Mouse (Mus musculus) stomach, embryonic 14.5 days (tissue): ENCODE data around the gene Kcnj4. TPM values are rescaled to one million over a fixed set of nuclear protein-coding genes. Genes with fewer than 3 reads are reported as not detected.
"Not testable (repeated sequence)": the region's sequence is repeated elsewhere in the genome, so short reads cannot be mapped to it uniquely, and the experiment has no call there.

Source experiments
- ATAC-seq: fragments of 200-750 bp; cut with Nextera tagmentation; 2 replicates; pipeline ENCODE4 v1.8.0; 2017; ENCODE audit warnings: low read depth, moderate TSS enrichment; ENCODE audit not compliant: insufficient number of reproducible peaks, insufficient read depth, low FRiP score
- H3K27ac ChIP-seq: fragments of 300-500 bp; sonication (generic); 2 replicates; pipeline ENCODE4 v1.5.1; 2014; ENCODE audit warnings: mild to moderate bottlenecking, low read length, moderate library complexity, mixed read lengths
- H3K27me3 ChIP-seq: fragments of 300-500 bp; sonication (generic); 2 replicates; pipeline ENCODE4 v1.6.1; 2014; ENCODE audit warnings: low read length, control low read depth, mixed read lengths; ENCODE audit not compliant: control insufficient read depth, insufficient read depth
- H3K36me3 ChIP-seq: fragments of 300-500 bp; sonication (generic); 2 replicates; pipeline ENCODE4 v1.6.1; 2014; ENCODE audit warnings: mild to moderate bottlenecking, control low read depth, low read length, moderate library complexity, mixed read lengths; ENCODE audit not compliant: control insufficient read depth, insufficient read depth
- H3K4me1 ChIP-seq: fragments of 300-500 bp; sonication (generic); 2 replicates; pipeline ENCODE4 v1.6.1; 2014; ENCODE audit warnings: low read length, control low read depth, mixed read lengths; ENCODE audit not compliant: control insufficient read depth, insufficient read depth
- H3K4me2 ChIP-seq: fragments of 300-500 bp; sonication (generic); replicated peaks from 2 replicates; pipeline ENCODE4 v1.6.1; 2014; ENCODE audit warnings: low read depth, low read length, control low read depth
- H3K4me3 ChIP-seq: fragments of 300-500 bp; sonication (generic); 2 replicates; pipeline ENCODE4 v1.5.1; 2014; ENCODE audit warnings: low read depth, low read length, control low read depth
- H3K9ac ChIP-seq: fragments of 300-500 bp; sonication (generic); replicated peaks from 2 replicates; pipeline ENCODE4 v1.6.1; 2014; ENCODE audit warnings: low read depth, mild to moderate bottlenecking, control low read depth, low read length, moderate library complexity, mixed read lengths
- H3K9me3 ChIP-seq: fragments of 300-500 bp; sonication (generic); 2 replicates; pipeline ENCODE4 v1.6.1; 2016; ENCODE audit warnings: low read depth, low read length, control low read depth; ENCODE audit not compliant: control insufficient read depth
- WGBS: fragments of 180-500 bp; shearing (Covaris S2); extraction: QIAGEN DNeasy Blood & Tissue Kit; methylation state at CpG from one replicate; pipeline ENCODE4 v1.1.7; 2014; 5-methylcytosine and 5-hydroxymethylcytosine counted together
- polyA plus RNA-seq: library from polyadenylated mRNA; unstranded; fragments of >200 nt; fragmentation: Nextera tagmentation; extraction: Ambion mirVana; gene quantifications from 2 replicates; pipeline ENCODE4 v1.2.1, GENCODE M21; 2014

Gene Kcnj4
- polyA plus RNA-seq, 1 experiment from 2014 or later = not detected

- not testable (repeated sequence) for H3K4me1 ChIP-seq, H3K4me2 ChIP-seq, H3K27me3 ChIP-seq, H3K9ac ChIP-seq, H3K4me3 ChIP-seq, H3K9me3 ChIP-seq, H3K27ac ChIP-seq, H3K36me3 ChIP-seq, ATAC-seq
- WGBS = 49% methylated on average over 6 of the region's 6 CpGs
Observed at GRCm38 (mm10) chr15:79456104-79456503, 48.9 kb downstream of the Kcnj4 start.

- 0 out of 2 replicates have a peak within 1 kb of the TSS, but pooled peaks have one; percentile 10 for H3K9ac ChIP-seq
- no peaks in the 10 kb centered on the region for H3K9me3 ChIP-seq
- peak within 1 kb of the TSS; percentile 66 for H3K4me2 ChIP-seq
- WGBS = 1% methylated on average over 24 of the region's 24 CpGs
- ATAC-seq = peak; percentile 86
- H3K36me3 ChIP-seq = no peaks in the 10 kb centered on the region
- H3K4me3 ChIP-seq = peak within 1 kb of the TSS; percentile 24
- no peaks in the 10 kb centered on the region for H3K27me3 ChIP-seq
- no peak within 1 kb of the TSS for H3K27ac ChIP-seq
- H3K4me1 ChIP-seq = 0 out of 2 replicates have a peak, but pooled peaks cover 10% of the 10 kb centered on the region
Observed at GRCm38 (mm10) chr15:79455106-79455810, 49.8 kb downstream of the Kcnj4 start, which contains the start of gene Csnk1e. Gene Csnk1e, minus strand, starts transcription at chr15:79455566.

- H3K4me1 ChIP-seq = 0 out of 2 replicates have a peak, but pooled peaks cover 10% of the 10 kb centered on the region
- ATAC-seq = no peak
- no peak overlapping the region for H3K4me3 ChIP-seq
- no peak overlapping the region for H3K4me2 ChIP-seq
- no peaks in the 10 kb centered on the region for H3K27me3 ChIP-seq
- no peak overlapping the region for H3K9ac ChIP-seq
- no peak overlapping the region for H3K27ac ChIP-seq
- H3K9me3 ChIP-seq = no peaks in the 10 kb centered on the region
- H3K36me3 ChIP-seq = no peaks in the 10 kb centered on the region
- 85% methylated on average over 4 of the region's 4 CpGs for WGBS
Observed at GRCm38 (mm10) chr15:79453831-79454230, 51.2 kb downstream of the Kcnj4 start.

GRCm38 (mm10) chr15:79448041-79448440 is 57.0 kb downstream of the Kcnj4 start:
- Histone ChIP-seq H3K4me1 (no peaks in the 10 kb centered on the region), H3K9ac (no peak overlapping the region), H3K4me2 (no peak overlapping the region), H3K9me3 (no peaks in the 10 kb centered on the region), H3K27me3 (no peaks in the 10 kb centered on the region), H3K4me3 (no peak overlapping the region), H3K27ac (no peak overlapping the region), H3K36me3 (no peaks in the 10 kb centered on the region)
- ATAC-seq = no peak
- 94% methylated on average over 3 of the region's 3 CpGs for WGBS

- peaks cover 5% of the 10 kb centered on the region; the same call in 1 of the 2 replicates for H3K4me1 ChIP-seq
- 73% methylated on average over 8 of the region's 8 CpGs for WGBS
- no peaks in the 10 kb centered on the region for H3K36me3 ChIP-seq
- no peak overlapping the region for H3K27ac ChIP-seq
- H3K9me3 ChIP-seq = no peaks in the 10 kb centered on the region
- no peak overlapping the region for H3K4me2 ChIP-seq
- ATAC-seq = no peak
- H3K9ac ChIP-seq = no peak overlapping the region
- no peaks in the 10 kb centered on the region for H3K27me3 ChIP-seq
- H3K4me3 ChIP-seq = no peak overlapping the region
Observed at GRCm38 (mm10) chr15:79445786-79446654, 59.0 kb downstream of the Kcnj4 start.

GRCm38 (mm10) chr15:79443856-79444410 is 61.1 kb downstream of the Kcnj4 start:
- H3K27me3 ChIP-seq = no peaks in the 10 kb centered on the region
- 67% methylated on average over 7 of the region's 7 CpGs for WGBS
- H3K9me3 ChIP-seq = no peaks in the 10 kb centered on the region
- H3K4me2 ChIP-seq = no peak overlapping the region
- no peak overlapping the region for H3K9ac ChIP-seq
- no peak for ATAC-seq
- no peak overlapping the region for H3K27ac ChIP-seq
- H3K4me1 ChIP-seq = peaks cover 24% of the 10 kb centered on the region
- no peak overlapping the region for H3K4me3 ChIP-seq
- H3K36me3 ChIP-seq = no peaks in the 10 kb centered on the region

- no peak overlapping the region for H3K4me2 ChIP-seq
- peaks cover 26% of the 10 kb centered on the region for H3K4me1 ChIP-seq
- peaks cover 6% of the 10 kb centered on the region; the same call in 1 of the 2 replicates for H3K36me3 ChIP-seq
- 83% methylated on average over 9 of the region's 9 CpGs for WGBS
- H3K27ac ChIP-seq = no peak overlapping the region
- H3K9ac ChIP-seq = no peak overlapping the region
- ATAC-seq = no peak
- H3K9me3 ChIP-seq = no peaks in the 10 kb centered on the region
- no peaks in the 10 kb centered on the region for H3K27me3 ChIP-seq
- H3K4me3 ChIP-seq = no peak overlapping the region
Observed at GRCm38 (mm10) chr15:79442961-79443518, 62.0 kb downstream of the Kcnj4 start.

- Histone ChIP-seq H3K4me1 (peaks cover 26% of the 10 kb centered on the region), H3K27me3 (no peaks in the 10 kb centered on the region), H3K36me3 (peaks cover 14% of the 10 kb centered on the region), H3K4me3 (peak overlapping the region; percentile 95), H3K9me3 (no peaks in the 10 kb centered on the region), H3K27ac (peak overlapping the region; percentile 96), H3K4me2 (peak overlapping the region; percentile 83), H3K9ac (peak overlapping the region; percentile 99)
- 7% methylated on average over 6 of the region's 6 CpGs for WGBS
- no peak for ATAC-seq
Observed at GRCm38 (mm10) chr15:79442257-79442611, 62.8 kb downstream of the Kcnj4 start.
